Mouse (Mus musculus): Measurements from ENCODE around the gene Olfr548-ps1. TPM values are rescaled to one million over a fixed set of nuclear protein-coding genes. Genes with fewer than 3 reads are reported as not detected.

Olfr548-ps1 gene
- polyA plus RNA-seq, 1 experiment from 2014 or later: not detected

DNA sequence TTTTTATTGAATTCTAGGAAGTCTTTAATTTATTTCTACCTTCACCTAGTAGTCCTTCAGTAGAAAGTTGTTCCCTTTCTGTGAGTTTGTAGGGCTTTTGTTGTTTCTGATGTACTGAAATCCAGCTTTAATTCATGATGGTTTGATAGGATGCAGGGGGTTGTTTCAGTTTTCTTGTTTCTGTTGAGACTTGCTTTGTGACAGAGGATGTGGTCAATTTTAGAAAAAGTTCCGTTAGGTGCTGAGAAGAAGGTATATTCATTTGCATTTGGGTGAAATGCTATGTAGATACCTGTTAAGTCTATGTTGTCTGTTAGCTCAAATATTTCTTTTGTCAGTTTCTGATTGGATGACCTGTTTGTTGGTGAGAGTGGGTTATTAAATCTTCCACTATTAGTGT, 11.6 kb upstream of the Olfr548-ps1 start:
- 87% methylated on average over 1 of the region's 1 CpGs for WGBS
- Histone ChIP-seq H3K4me1 (no peaks in the 10 kb centered on the region), H3K9me3 (no peaks in the 10 kb centered on the region), H3K4me3 (no peak overlapping the region), H3K27me3 (replicated peaks; ENCODE audit: low read depth, poor library complexity, severe bottlenecking) (no peaks in the 10 kb centered on the region), H3K27ac (replicated peaks) (no peak overlapping the region), H3K36me3 (replicated peaks) (no peaks in the 10 kb centered on the region)
- DNase-seq (ENCODE audit: low spot score): no peak

DNA sequence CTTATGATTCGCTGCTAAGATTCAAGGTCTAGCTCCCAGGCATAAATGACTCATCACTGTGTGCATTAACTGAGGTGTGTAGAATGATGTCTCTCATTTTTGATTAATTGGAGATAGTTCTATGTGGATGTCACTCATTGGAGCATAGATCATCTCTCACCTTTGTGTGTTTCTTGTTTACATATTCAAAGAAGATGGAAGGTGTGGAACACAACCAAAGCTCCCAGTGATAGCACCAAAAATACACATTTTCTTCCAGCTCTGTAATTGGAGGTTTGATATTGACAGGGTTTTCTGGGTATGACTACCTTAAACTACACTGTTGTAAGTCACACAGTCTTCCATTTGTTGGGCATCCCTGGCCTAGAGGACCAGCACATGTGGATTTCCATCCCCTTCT, 6.2 kb upstream of the Olfr548-ps1 start, which contains the start of gene Olfr547:
TSS of gene Olfr547 (plus strand) at position 301 of the 400 bp plus-strand sequence.
- Histone ChIP-seq H3K4me3 (no peak within 1 kb of the TSS), H3K9me3 (no peaks in the 10 kb centered on the region)
- WGBS: 84% methylated on average over 1 of the region's 1 CpGs

DNA sequence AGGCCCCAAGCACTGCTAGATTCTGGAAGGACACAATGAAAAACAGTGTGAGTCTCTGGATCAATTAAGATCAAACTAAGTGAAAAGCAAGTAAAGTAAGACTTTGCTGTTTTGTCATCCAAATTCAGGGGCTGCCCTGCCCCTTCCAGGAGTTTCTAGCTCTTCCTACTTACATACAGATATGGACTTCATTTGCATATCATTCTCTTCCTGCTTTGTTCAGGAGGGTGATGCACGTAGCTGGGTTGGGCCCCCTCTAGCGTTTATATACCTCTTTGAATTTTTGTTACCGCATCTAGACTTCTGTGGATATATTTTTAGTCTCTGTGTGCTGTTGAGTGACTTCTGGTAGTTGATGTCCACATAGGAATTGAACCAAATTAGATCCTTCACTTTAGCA, 555 bp downstream of the Olfr548-ps1 start:
- Histone ChIP-seq H3K4me3 (no peak overlapping the region), H3K27me3 (replicated peaks; ENCODE audit: low read depth, poor library complexity, severe bottlenecking) (no peaks in the 10 kb centered on the region), H3K36me3 (replicated peaks) (no peaks in the 10 kb centered on the region), H3K27ac (replicated peaks) (no peak overlapping the region), H3K4me1 (no peaks in the 10 kb centered on the region), H3K9me3 (no peaks in the 10 kb centered on the region)
- DNase-seq (ENCODE audit: low spot score): no peak
- 67% methylated on average over 3 of the region's 3 CpGs for WGBS

More for the DNA sequence above, 6.2 kb upstream of the Olfr548-ps1 start, which contains the start of gene Olfr547:
- no peak for DNase-seq (ENCODE audit: low spot score)
- no peaks in the 10 kb centered on the region for H3K27me3 ChIP-seq (replicated peaks; ENCODE audit: low read depth, poor library complexity, severe bottlenecking)
- no peaks in the 10 kb centered on the region for H3K36me3 ChIP-seq (replicated peaks)
- H3K4me1 ChIP-seq: no peaks in the 10 kb centered on the region
- no peak within 1 kb of the TSS for H3K27ac ChIP-seq (replicated peaks)

DNA sequence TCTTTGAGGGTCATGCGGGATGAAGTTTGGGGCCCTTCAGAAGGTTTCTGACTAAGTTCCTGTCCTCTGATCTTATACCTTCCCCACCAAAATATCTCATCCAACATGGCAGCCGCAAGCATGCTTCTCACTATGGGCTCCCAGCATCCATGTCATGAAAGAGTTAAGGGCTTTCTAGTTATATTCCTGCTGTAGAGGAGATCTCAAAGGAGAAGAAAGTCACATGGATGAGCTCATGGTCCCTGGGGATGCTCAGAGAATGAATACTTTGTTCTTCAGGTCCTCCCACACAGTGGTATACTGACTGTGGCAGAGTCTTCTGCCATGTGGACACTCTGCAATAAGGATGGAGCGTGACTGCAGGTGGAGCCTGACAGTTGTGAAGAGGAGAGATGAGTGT, 8.9 kb downstream of the Olfr548-ps1 start, which contains the start of gene Olfr549:
TSS of gene Olfr549 (plus strand) at position 301 of the 400 bp plus-strand sequence.
- 91% methylated on average over 3 of the region's 3 CpGs for WGBS
- Histone ChIP-seq H3K27ac (replicated peaks) (no peak within 1 kb of the TSS), H3K9me3 (no peaks in the 10 kb centered on the region), H3K4me1 (no peaks in the 10 kb centered on the region), H3K36me3 (replicated peaks) (no peaks in the 10 kb centered on the region), H3K4me3 (no peak within 1 kb of the TSS), H3K27me3 (replicated peaks; ENCODE audit: low read depth, poor library complexity, severe bottlenecking) (no peaks in the 10 kb centered on the region)
- DNase-seq (ENCODE audit: low spot score): no peak

DNA sequence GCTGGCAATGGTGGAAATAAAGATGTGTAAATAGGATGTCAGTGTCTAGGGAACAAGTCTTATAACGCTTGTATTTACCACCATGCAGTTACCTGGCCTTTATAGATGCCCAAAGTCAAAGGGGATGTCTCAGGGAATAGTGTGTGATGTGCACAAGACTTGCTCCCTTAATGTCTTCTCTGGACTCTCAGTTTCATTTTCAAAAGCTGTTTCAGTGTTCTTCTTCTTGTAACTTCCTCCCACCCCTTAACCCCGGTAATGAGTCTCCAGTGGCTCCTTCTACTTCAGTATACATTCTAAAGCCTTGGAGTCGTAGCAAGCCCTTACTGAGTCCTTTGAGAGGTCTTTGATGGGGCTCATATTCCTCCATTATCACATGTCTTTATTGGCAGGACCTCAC, 12.6 kb downstream of the Olfr548-ps1 start:
- no peaks in the 10 kb centered on the region for H3K27me3 ChIP-seq (replicated peaks; ENCODE audit: low read depth, poor library complexity, severe bottlenecking)
- no peak overlapping the region for H3K27ac ChIP-seq (replicated peaks)
- no peak overlapping the region for H3K4me3 ChIP-seq
- H3K36me3 ChIP-seq (replicated peaks): no peaks in the 10 kb centered on the region
- H3K9me3 ChIP-seq: no peaks in the 10 kb centered on the region
- 84% methylated on average over 3 of the region's 3 CpGs for WGBS
- no peak for DNase-seq (ENCODE audit: low spot score)
- H3K4me1 ChIP-seq: no peaks in the 10 kb centered on the region

DNA sequence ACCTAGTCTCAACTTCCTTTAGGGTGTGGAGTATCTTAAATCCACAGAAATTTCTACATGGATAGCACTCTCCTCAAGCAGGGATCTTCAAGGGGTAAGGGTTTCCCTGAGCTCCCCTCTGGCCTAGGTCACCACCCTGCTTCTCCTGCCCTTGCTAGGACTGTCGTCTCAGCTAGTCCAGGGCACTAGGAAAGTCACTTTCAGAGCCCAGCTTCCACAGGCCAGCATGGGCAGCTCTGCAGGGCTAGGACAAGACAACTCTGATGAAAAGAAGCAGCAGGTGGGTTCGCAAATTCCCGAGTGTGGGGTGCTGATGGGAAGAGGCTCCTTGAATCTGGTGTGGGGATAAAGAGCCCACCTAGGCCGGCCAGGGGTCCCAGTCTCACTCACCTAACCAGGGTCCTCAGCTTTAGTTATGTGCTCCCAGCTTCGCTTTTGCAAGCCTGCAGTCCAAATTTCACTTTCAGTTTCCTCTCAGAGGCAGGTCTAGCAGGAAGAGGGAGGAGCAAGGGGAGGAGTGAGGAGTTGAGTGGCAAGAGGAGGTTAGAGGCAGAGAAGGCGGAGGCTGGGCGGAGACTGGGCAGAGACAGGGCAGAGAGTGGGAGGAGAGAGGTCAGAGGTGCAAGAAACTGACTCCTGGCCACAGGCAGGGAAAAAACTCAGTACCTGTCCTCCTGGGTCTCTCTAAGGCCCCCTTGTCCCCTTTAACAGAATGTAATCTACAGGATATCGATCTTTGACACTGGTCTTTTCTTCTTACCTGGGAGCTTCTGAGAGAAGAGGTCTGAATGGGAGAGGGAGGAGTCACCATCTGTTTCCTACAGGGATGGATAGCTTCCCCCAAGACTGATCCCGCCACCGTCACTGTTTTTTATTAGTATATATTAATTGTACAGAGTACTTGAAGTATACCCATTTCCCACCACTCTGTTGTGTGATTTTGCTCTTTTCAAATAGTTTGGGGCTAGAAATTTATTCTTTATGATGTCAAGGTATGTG, 24.6 kb downstream of the Olfr548-ps1 start, which contains the start of gene Trim21:
TSS of gene Trim21 (minus strand) at position 488 of the 999 bp plus-strand sequence.
- no peaks in the 10 kb centered on the region for H3K9me3 ChIP-seq
- WGBS: 21% methylated on average over 10 of the region's 10 CpGs
- peak within 1 kb of the TSS; percentile 70 for H3K27ac ChIP-seq (replicated peaks)
- peak within 1 kb of the TSS; percentile 59 for H3K4me3 ChIP-seq
- DNase-seq (ENCODE audit: low spot score): peak; percentile 77
- no peaks in the 10 kb centered on the region for H3K27me3 ChIP-seq (replicated peaks; ENCODE audit: low read depth, poor library complexity, severe bottlenecking)
- H3K4me1 ChIP-seq: peaks cover 9% of the 10 kb centered on the region; the same call in 1 of the 2 replicates
- no peaks in the 10 kb centered on the region for H3K36me3 ChIP-seq (replicated peaks)

DNA sequence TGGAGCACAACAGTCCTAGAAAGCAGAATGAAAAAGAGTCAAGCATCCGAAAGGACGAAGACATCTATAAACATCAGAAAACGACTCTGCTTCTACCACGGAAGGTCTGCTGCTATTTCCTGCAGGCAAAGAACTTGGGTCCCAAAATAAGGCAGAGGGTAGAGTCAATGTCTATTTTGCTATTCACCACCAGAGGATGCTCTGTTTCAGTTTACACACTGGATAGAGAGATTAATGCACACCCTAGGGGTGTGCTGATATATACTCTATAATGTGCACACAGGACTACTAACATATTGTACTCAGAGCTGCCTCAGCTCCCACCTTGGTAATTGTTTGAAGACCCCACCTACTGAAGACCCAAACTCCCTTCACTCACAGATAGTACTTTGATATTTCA, 25.5 kb downstream of the Olfr548-ps1 start:
- 92% methylated on average over 4 of the region's 4 CpGs for WGBS
- Histone ChIP-seq H3K36me3 (replicated peaks) (no peaks in the 10 kb centered on the region), H3K9me3 (no peaks in the 10 kb centered on the region), H3K4me1 (peaks cover 9% of the 10 kb centered on the region; the same call in 1 of the 2 replicates), H3K27ac (replicated peaks) (no peak overlapping the region), H3K27me3 (replicated peaks; ENCODE audit: low read depth, poor library complexity, severe bottlenecking) (no peaks in the 10 kb centered on the region), H3K4me3 (no peak overlapping the region)
- no peak for DNase-seq (ENCODE audit: low spot score)

DNA sequence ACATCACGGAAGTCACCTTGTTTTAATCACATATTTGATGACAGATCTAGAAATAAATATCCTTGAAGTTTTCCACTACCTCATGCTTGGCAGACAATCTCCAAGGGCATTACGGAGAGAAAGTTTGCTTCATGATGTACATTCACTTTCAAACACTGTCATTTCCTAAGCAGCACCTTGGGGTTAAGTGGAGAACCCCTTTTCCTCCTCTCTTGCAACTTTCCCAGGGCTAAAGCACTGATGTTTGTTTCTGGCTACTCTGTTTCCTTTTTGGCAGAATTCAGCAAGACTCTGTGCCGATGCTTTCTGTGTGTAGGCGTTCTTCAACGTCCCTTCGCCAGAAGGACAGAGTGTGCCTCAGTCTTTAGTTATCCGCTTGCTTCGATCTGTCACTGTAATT, 30.4 kb downstream of the Olfr548-ps1 start, which contains the start of gene Olfr550:
TSS of gene Olfr550 (plus strand) at position 301 of the 400 bp plus-strand sequence.
- Histone ChIP-seq H3K27me3 (replicated peaks; ENCODE audit: low read depth, poor library complexity, severe bottlenecking) (no peaks in the 10 kb centered on the region), H3K36me3 (replicated peaks) (no peaks in the 10 kb centered on the region), H3K4me1 (no peaks in the 10 kb centered on the region), H3K9me3 (no peaks in the 10 kb centered on the region), H3K4me3 (no peak within 1 kb of the TSS), H3K27ac (replicated peaks) (no peak within 1 kb of the TSS)
- 92% methylated on average over 8 of the region's 8 CpGs for WGBS
- no peak for DNase-seq (ENCODE audit: low spot score)

DNA sequence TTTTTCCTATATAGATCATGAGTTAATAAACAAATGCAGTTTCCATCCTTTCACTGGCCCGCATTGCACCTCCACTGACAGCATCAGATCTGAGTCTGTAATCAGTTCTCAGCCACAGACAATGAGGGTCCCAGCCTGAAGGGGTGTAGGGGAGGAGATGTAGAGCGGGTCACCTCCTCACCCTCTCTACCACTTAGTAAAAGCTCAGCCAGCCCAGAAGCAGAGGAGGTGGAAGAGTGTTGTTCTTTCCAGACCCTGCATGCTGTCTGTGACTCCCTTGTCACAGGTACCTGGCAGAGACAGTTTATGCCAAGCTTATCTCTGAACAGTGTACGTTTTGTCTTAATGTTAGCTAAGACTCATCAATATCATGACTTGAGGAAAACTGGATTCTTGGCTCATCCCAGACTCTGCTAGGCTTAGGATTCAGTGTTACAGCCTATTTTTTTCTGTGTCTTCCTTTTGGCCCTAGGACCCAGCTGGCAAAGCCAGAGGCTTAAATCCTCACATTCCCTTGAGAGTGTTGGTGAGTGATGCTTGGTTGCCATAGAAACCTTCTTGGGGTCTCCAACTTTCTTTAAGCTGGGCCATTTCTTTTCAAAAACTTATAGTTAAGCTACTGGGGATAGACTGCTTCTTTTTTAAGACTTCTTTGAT, 32.6 kb downstream of the Olfr548-ps1 start:
- 78% methylated on average over 3 of the region's 3 CpGs for WGBS
- no peaks in the 10 kb centered on the region for H3K27me3 ChIP-seq (replicated peaks; ENCODE audit: low read depth, poor library complexity, severe bottlenecking)
- no peaks in the 10 kb centered on the region for H3K9me3 ChIP-seq
- H3K4me3 ChIP-seq: no peak overlapping the region
- no peaks in the 10 kb centered on the region for H3K4me1 ChIP-seq
- no peak for DNase-seq (ENCODE audit: low spot score)
- no peaks in the 10 kb centered on the region for H3K36me3 ChIP-seq (replicated peaks)
- no peak overlapping the region for H3K27ac ChIP-seq (replicated peaks)

DNA sequence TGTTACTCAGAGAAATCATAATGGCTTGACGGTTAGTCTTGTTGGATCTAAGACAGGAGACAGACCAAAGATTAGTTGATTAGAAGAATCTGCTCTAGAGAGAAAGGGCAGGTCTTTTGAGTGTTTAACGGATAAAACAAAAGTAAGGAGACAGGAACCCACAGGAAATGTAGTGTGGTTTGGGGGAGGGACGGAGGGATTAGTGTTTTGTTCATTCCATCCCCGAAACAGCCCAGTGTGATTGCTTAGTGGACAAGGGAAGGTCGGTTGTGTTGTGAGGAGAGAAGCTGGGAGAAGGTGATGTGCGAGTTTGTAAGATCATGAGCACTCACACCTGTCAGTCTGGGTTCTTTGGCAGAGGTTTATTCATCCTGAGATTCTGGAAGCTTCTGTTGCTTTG, 35.3 kb downstream of the Olfr548-ps1 start:
- Histone ChIP-seq H3K27me3 (replicated peaks; ENCODE audit: low read depth, poor library complexity, severe bottlenecking) (no peaks in the 10 kb centered on the region), H3K36me3 (replicated peaks) (no peaks in the 10 kb centered on the region), H3K4me3 (no peak overlapping the region), H3K4me1 (no peaks in the 10 kb centered on the region), H3K9me3 (no peaks in the 10 kb centered on the region), H3K27ac (replicated peaks) (no peak overlapping the region)
- DNase-seq (ENCODE audit: low spot score): no peak
- WGBS: 79% methylated on average over 6 of the region's 6 CpGs

DNA sequence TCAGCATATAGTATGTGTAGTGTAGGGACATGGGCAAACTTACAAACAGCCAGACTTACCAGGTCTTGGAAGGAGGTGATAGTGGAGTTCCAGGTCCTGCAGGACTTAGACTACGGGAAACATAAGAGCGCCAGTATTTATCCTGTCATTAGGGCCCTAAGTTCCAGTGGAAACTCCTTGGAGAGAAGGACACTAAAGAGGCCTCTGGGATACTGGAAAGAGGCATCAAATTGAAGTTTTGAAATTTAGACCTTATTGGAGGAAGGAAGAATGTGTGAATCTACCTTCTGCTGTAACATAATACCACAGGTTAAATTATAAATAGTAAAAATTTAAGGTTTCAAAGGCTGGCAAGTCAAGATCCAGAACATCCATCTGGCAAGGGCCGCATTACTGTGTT, 51.1 kb downstream of the Olfr548-ps1 start, which contains the start of gene Olfr551:
TSS of gene Olfr551 (minus strand) at position 101 of the 400 bp plus-strand sequence.
- WGBS: 92% methylated on average over 3 of the region's 3 CpGs
- Histone ChIP-seq H3K27me3 (replicated peaks; ENCODE audit: low read depth, poor library complexity, severe bottlenecking) (no peaks in the 10 kb centered on the region), H3K4me3 (no peak within 1 kb of the TSS), H3K9me3 (no peaks in the 10 kb centered on the region), H3K4me1 (no peaks in the 10 kb centered on the region), H3K36me3 (replicated peaks) (no peaks in the 10 kb centered on the region), H3K27ac (replicated peaks) (no peak within 1 kb of the TSS)
- no peak for DNase-seq (ENCODE audit: low spot score)

Data from embryonic facial prominence, embryonic 10.5 days (tissue).